Mouse (Mus musculus) hindbrain, embryonic 16.5 days (tissue): Measurements from ENCODE around the gene Actr6. TPM values are rescaled to one million over a fixed set of nuclear protein-coding genes. Genes with fewer than 3 reads are reported as not detected.

Source experiments
- ATAC-seq: fragments of 200-750 bp; cut with Nextera tagmentation; 2 replicates; pipeline ENCODE4 v1.8.0; 2017; ENCODE audit warnings: moderate TSS enrichment, moderate library complexity
- H3K27ac ChIP-seq: fragments of 300-500 bp; sonication (generic); 2 replicates; pipeline ENCODE4 v1.5.1; 2014; ENCODE audit warnings: low read depth, mild to moderate bottlenecking, control low read depth, low read length, moderate library complexity
- H3K27me3 ChIP-seq: fragments of 300-500 bp; sonication (generic); replicated peaks from 2 replicates; pipeline ENCODE4 v1.6.1; 2014; ENCODE audit warnings: low read length; ENCODE audit not compliant: control insufficient read depth, insufficient read depth
- H3K36me3 ChIP-seq: fragments of 300-500 bp; sonication (generic); 2 replicates; pipeline ENCODE4 v1.6.1; 2014; ENCODE audit warnings: mild to moderate bottlenecking, low read length, moderate library complexity, mixed read lengths; ENCODE audit not compliant: control insufficient read depth, insufficient read depth
- H3K4me1 ChIP-seq: fragments of 300-500 bp; sonication (generic); 2 replicates; pipeline ENCODE4 v1.6.1; 2014; ENCODE audit warnings: low read depth, low read length; ENCODE audit not compliant: control insufficient read depth, insufficient read depth
- H3K4me2 ChIP-seq: fragments of 300-500 bp; sonication (generic); 2 replicates; pipeline ENCODE4 v1.6.1; 2014; ENCODE audit warnings: mild to moderate bottlenecking, low read length, control low read depth, moderate library complexity
- H3K4me3 ChIP-seq: fragments of 300-500 bp; sonication (generic); 2 replicates; pipeline ENCODE4 v1.5.1; 2014; ENCODE audit warnings: mild to moderate bottlenecking, low read length, control low read depth, moderate library complexity
- H3K9ac ChIP-seq: fragments of 300-500 bp; sonication (generic); 2 replicates; pipeline ENCODE4 v1.6.1; 2014; ENCODE audit warnings: low read depth, mild to moderate bottlenecking, control low read depth, low read length, moderate library complexity
- H3K9me3 ChIP-seq: fragments of 300-500 bp; sonication (generic); 2 replicates; pipeline ENCODE4 v1.6.1; 2014; ENCODE audit warnings: mild to moderate bottlenecking, low read length, moderate library complexity; ENCODE audit not compliant: control insufficient read depth
- WGBS: fragments of 180-500 bp; shearing (Covaris S2); extraction: QIAGEN DNeasy Blood & Tissue Kit; methylation state at CpG from one replicate; pipeline ENCODE4 v1.1.7; 2014; 5-methylcytosine and 5-hydroxymethylcytosine counted together
- polyA plus RNA-seq: library from polyadenylated mRNA; unstranded; fragments of >200 nt; fragmentation: Nextera tagmentation; extraction: Ambion mirVana; gene quantifications from 2 replicates; pipeline ENCODE4 v1.2.1, GENCODE M21; 2015

The Actr6 gene
- 46.5 and 60.1 TPM in 2 replicates for polyA plus RNA-seq

DNA sequence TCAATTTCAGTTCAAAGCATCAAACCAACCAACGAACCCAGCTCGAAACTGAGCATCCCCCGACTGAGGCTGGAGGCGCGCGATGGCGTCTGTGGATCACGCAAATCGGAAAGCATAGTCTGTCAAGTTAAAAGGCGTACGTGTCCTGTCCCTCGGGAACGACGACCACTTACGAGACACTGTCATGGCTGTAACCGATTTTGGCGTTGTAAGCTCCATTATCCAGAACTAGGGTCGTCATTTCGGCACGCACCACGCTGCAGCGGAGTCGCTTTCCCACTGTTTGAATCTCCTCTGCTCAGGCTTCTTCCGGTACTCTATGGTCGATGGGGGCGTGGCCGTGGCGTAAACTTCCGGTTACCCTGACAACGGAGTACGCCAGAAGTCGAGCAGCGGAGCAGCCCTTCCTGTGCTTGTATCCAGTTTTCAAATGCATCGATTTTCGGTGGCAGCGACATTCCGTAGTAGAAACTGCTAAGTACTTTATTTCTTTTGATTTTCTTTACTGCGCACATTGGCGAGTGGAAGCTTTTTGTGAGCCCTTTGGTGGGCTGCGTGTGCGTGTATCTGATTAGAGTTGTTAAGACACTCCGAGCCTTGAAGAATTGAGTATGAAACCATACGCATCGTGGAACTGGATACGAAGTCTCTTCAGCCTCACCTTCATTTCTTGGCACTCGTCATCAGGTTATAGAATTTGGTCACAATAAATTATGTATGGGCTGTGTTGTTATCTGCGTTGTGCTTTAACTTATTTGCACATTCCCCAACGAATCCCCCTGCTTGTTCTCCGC, at the start of gene Actr6:
Gene Actr6 (minus strand): TSS at position 295 of the 794 bp plus-strand sequence.
- Histone ChIP-seq H3K4me3 (peak within 1 kb of the TSS; percentile 78), H3K27ac (peak within 1 kb of the TSS; percentile 86), H3K27me3 (no peaks in the 10 kb centered on the region), H3K9me3 (no peaks in the 10 kb centered on the region), H3K4me1 (peaks cover 17% of the 10 kb centered on the region), H3K36me3 (no peaks in the 10 kb centered on the region), H3K9ac (peak within 1 kb of the TSS; percentile 73), H3K4me2 (peak within 1 kb of the TSS; percentile 72)
- 1% methylated on average over 49 of the region's 49 CpGs for WGBS
- ATAC-seq = peak; percentile 100

DNA sequence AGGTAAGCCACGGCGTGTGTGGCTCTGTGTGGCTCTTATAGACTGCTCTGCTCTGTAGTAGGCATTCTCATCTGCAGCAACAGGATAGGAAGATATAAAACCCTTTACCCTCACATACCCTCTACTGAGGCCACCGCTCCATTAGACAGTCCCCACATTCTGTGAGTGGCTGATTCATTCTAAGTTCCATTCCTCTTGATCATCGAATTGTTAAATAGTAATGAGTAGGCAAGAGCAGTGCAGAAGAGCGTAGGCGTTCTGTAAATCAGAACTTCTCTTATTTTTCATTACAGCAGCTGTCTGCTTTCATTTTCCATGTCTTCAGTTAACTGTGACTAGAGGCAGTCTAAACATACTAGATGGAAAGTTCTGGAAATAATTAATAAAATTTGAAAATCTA, 43.9 kb upstream of the Actr6 start:
- no peak overlapping the region for H3K9ac ChIP-seq
- H3K9me3 ChIP-seq = no peaks in the 10 kb centered on the region
- no peak overlapping the region for H3K4me3 ChIP-seq
- 0 out of 2 replicates have a peak, but pooled peaks cover 2% of the 10 kb centered on the region for H3K36me3 ChIP-seq
- ATAC-seq = no peak
- 89% methylated on average over 6 of the region's 6 CpGs for WGBS
- no peak overlapping the region for H3K4me2 ChIP-seq
- no peaks in the 10 kb centered on the region for H3K27me3 ChIP-seq
- H3K27ac ChIP-seq = no peak overlapping the region
- no peaks in the 10 kb centered on the region for H3K4me1 ChIP-seq

DNA sequence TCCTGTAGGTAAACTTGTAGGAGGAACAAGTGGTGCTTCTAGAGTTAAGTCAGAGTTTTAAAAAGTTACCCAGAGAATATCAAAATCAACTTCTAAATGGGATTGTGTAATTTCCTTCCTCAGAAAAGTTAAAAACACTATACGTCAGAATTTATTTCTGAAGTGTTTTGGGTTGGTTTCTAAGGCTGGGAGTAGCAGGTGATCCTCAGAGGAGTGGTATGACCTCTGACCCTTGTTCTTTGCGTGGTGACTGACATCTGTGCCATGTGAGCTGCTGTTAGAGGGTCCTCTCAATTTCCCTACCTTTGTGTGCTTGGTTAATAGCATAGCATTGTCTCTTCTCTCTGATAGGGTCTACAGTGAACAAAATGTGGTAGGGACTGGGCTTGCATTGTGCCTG, 39.8 kb upstream of the Actr6 start:
- ATAC-seq = no peak
- no peaks in the 10 kb centered on the region for H3K27me3 ChIP-seq
- H3K36me3 ChIP-seq = 0 out of 2 replicates have a peak, but pooled peaks cover 2% of the 10 kb centered on the region
- H3K4me1 ChIP-seq = no peaks in the 10 kb centered on the region
- no peak overlapping the region for H3K27ac ChIP-seq
- WGBS = 57% methylated on average over 2 of the region's 2 CpGs
- H3K9ac ChIP-seq = no peak overlapping the region
- no peak overlapping the region for H3K4me2 ChIP-seq
- no peak overlapping the region for H3K4me3 ChIP-seq
- H3K9me3 ChIP-seq = no peaks in the 10 kb centered on the region

DNA sequence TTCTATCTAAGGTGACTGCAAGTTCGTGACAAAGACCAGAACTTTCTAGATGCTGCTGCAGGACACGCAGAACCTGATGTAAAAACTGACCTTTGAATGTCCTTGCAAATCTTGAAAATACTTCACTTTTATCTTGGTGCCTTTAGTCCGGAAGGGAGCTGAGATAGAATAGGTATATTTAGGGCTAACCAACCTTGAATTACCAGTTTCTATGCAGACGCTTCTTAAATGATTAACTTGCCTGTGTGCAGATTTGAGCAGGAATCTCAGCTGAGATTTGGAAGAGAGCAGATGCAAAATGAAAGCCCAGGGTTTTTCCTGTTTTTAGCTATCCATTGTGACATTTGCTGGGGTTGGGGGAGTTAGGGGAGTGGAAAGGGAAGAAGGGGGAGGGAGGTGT, 37.0 kb upstream of the Actr6 start:
- no peaks in the 10 kb centered on the region for H3K36me3 ChIP-seq
- H3K4me2 ChIP-seq = no peak overlapping the region
- no peak overlapping the region for H3K27ac ChIP-seq
- no peaks in the 10 kb centered on the region for H3K4me1 ChIP-seq
- ATAC-seq = no peak
- no peak overlapping the region for H3K9ac ChIP-seq
- no peak overlapping the region for H3K4me3 ChIP-seq
- WGBS = 91% methylated on average over 4 of the region's 4 CpGs
- H3K9me3 ChIP-seq = no peaks in the 10 kb centered on the region
- H3K27me3 ChIP-seq = no peaks in the 10 kb centered on the region

DNA sequence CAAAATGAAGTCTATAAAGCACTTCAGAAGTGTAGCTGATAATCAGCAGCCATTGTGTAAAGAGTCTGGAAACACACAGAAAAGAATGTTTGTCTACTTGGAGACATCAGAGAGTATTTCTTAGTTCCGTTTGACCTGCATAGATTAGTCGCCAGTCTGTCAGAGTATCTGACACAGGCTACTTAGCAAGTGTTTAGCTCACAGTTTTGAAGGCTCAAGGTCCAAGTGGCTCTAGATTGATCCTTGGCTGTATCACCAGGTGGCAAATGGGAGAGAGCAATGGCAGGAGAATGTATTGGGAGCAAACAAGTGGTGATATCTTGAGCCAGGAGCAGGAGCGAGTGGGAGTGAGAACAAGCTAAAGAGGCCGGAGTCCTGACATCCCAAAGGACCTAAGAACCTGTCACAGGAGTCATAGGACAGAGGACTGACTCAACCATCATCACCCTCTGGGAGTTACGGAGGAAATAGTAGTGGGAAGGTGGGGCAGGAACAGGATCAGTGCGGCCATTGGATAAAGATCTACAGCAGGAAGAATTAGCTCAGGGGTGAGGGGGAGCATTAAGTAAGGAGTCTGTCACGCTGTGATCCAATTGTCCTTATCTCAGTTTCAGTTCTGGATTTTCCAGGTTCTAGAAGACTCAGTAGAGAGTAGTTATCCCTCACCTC, 36.4 kb upstream of the Actr6 start:
- no peak overlapping the region for H3K27ac ChIP-seq

DNA sequence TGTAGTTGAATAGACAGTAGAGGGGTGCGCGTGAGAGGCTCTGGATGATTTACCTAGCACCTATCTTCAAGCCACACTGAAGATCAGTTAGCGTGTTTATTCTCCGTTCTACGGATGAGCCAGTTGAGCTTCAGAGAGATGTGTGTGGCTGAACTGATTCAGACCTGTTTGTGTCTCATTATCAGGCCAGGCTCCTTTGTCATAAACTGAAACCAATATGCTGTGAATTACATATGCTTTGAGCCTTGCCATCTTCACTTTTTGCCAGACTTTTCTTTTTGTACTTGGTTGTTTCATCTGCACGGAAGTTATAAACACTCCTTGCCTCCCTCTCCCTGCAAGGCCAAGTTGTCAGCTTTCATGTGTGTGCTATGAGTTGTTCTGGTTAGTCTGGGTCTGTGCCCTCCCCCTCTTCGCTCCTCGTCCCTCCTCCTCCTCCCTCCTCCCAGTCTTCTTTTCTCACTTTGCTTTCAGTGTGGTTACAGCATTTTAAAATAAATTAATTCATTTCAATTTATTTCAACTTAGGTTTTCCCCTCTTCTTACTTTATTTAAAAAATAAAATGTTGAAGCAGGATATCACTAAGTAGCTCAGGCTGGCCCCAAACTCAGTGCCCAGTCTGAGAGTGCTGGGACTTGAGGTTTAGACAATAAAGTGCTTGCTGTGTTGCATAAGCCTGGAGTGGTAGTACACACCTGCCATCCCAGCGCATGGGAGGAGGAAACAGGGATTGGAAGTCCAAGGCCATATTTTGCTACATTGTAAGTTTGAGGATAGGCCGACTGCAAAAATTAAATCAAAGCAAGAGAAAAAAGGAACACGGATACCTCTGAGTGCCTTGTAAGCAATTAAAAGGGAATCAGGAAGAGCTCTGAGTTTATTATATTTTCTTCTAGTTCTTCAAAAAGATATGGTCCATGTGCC, 34.0 kb upstream of the Actr6 start:
- WGBS = 94% methylated on average over 11 of the region's 11 CpGs
- ATAC-seq = no peak

More for the DNA sequence above, 36.4 kb upstream of the Actr6 start:
- Histone ChIP-seq H3K27me3 (no peaks in the 10 kb centered on the region), H3K4me1 (no peaks in the 10 kb centered on the region), H3K36me3 (no peaks in the 10 kb centered on the region), H3K4me2 (no peak overlapping the region), H3K9me3 (no peaks in the 10 kb centered on the region), H3K9ac (no peak overlapping the region), H3K4me3 (no peak overlapping the region)
- ATAC-seq = no peak
- 88% methylated on average over 7 of the region's 7 CpGs for WGBS

DNA sequence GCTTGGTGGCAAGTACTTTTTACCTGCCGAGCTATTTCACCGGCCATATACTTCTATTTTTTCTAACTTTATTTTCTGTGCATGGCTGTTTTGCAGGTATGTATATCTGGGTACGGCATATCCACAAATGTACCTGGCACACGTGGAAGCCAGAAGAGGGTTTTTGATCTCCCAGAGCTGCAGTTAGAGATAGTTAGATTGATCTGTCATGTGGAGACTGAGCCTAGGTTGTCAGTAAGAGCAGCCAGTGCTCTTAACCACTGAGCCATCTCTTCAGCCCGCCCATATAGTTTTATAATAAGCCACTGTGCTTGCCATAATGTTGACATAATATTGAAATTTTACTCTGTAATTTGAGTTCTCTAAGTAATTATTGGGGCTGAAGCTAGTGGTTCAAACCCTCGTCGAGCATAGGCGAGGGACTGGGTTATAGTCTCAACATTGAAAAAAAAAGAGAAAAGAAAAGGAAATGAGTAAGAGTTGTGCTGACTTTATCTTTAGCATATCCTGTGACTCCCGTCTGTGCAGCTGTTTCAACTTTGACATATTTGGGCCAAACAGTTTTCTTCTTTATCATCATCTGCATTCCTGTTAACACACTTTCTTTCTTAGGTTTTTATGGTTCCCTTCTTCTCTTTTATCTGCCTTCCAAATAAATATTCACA, 32.5 kb upstream of the Actr6 start:
- H3K27me3 ChIP-seq = no peaks in the 10 kb centered on the region
- H3K4me1 ChIP-seq = no peaks in the 10 kb centered on the region
- H3K9me3 ChIP-seq = no peaks in the 10 kb centered on the region
- no peaks in the 10 kb centered on the region for H3K36me3 ChIP-seq
- H3K9ac ChIP-seq = no peak overlapping the region
- no peak for ATAC-seq
- H3K4me2 ChIP-seq = no peak overlapping the region
- no peak overlapping the region for H3K4me3 ChIP-seq
- no peak overlapping the region for H3K27ac ChIP-seq
- 88% methylated on average over 9 of the region's 9 CpGs for WGBS

More for the DNA sequence above, 34.0 kb upstream of the Actr6 start:
- no peak overlapping the region for H3K27ac ChIP-seq
- no peak overlapping the region for H3K9ac ChIP-seq
- no peaks in the 10 kb centered on the region for H3K9me3 ChIP-seq
- H3K4me2 ChIP-seq = no peak overlapping the region
- no peaks in the 10 kb centered on the region for H3K4me1 ChIP-seq
- H3K36me3 ChIP-seq = no peaks in the 10 kb centered on the region
- no peak overlapping the region for H3K4me3 ChIP-seq
- H3K27me3 ChIP-seq = no peaks in the 10 kb centered on the region

DNA sequence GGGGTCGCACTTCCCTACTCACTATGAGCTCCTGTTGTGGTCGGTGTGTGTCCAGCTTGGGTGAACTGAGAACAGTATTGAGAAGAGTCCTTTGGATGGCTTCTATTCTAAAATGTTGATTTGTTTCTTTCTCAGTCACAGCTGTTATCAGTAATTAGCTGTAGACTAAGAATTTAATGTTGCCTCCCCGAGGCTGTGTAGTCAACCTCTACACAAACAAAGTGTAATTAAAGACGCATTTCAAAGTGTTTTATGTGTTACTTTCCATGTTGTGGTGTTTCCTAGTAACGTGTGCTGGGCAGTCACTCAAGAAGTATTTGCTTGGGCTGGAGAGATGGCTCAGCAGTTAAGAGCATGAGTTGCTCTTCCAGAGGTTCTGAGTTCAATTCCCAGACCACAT, 28.7 kb upstream of the Actr6 start:
- WGBS = 80% methylated on average over 5 of the region's 5 CpGs
- ATAC-seq = no peak
- Histone ChIP-seq H3K4me3 (no peak overlapping the region), H3K9me3 (no peaks in the 10 kb centered on the region), H3K27me3 (no peaks in the 10 kb centered on the region), H3K27ac (no peak overlapping the region), H3K4me2 (no peak overlapping the region), H3K36me3 (no peaks in the 10 kb centered on the region), H3K4me1 (no peaks in the 10 kb centered on the region), H3K9ac (no peak overlapping the region)
